Mouse (Mus musculus) embryonic stem cell, embryonic (primary cell): ENCODE data around the gene Ttll1.

Experiments
- CTCF ChIA-PET, 4 experiments: fragments of 300-600 bp in 2 of 4; fragments of 350-600 bp in 2 of 4; sonication (Branson Sonifier 250); formaldehyde crosslinking; loops; one replicate each; lab custom pipeline; 2022; ENCODE audit warnings: inconsistent platforms in 2 of 4; lab: Charles Lee
- POLR2A ChIA-PET, 4 experiments: fragments of 300-600 bp in 2 of 4; fragments of 350-600 bp in 2 of 4; sonication (Branson Sonifier 250); formaldehyde crosslinking; loops; one replicate each; lab custom pipeline; 2022; ENCODE audit warnings: antibody characterized with exemption in 4 of 4, inconsistent platforms in 1 of 4; lab: Charles Lee

Gene Ttll1

DNA sequence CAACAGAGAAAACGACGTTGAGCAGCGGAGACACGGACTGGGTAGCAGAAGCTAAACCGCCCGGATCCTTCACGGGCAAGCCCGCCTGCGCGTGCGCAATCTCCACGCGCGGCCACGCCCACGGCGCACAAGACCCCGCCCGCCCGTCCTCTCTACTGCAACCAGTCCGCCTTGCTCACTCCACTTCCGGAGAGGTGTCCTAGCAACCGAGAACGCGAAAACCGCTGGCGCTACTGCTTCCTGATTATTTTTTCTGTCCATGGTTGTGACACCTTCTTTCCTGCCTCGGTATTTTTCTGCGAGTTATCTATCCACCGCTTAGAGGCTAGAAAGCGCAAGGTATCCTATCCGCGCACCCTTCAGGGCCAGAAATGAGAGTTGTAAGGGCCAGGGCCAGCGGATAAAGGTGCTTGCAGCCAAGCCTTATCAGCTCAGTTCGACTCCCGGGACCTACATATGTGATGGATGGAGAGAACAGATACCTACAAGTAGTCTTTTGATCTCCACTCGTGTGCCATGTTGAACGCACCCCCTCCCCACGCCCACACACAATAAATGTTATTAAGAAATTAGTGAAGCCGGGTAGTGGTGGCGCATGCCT is at the start of gene Ttll1:
TSS of gene Ttll1 (minus strand) at position 89 of the 601 bp plus-strand sequence.
- POLR2A ChIA-PET, result interaction anchor here in 3 of 4 experiments (0.5 to 2.1 kb wide), 13 partner anchors 9 to 1790 kb away, joined by 3 to 17 read pairs (median 3); partner anchors contain the start of gene Poldip3 (in 2 of the 3)
- CTCF ChIA-PET, result interaction anchor here in 3 of 4 experiments (0.5 to 2.3 kb wide), 17 partner anchors 8 to 563 kb away, joined by 3 to 22 read pairs (median 3); no protein-coding TSS in a partner anchor

DNA sequence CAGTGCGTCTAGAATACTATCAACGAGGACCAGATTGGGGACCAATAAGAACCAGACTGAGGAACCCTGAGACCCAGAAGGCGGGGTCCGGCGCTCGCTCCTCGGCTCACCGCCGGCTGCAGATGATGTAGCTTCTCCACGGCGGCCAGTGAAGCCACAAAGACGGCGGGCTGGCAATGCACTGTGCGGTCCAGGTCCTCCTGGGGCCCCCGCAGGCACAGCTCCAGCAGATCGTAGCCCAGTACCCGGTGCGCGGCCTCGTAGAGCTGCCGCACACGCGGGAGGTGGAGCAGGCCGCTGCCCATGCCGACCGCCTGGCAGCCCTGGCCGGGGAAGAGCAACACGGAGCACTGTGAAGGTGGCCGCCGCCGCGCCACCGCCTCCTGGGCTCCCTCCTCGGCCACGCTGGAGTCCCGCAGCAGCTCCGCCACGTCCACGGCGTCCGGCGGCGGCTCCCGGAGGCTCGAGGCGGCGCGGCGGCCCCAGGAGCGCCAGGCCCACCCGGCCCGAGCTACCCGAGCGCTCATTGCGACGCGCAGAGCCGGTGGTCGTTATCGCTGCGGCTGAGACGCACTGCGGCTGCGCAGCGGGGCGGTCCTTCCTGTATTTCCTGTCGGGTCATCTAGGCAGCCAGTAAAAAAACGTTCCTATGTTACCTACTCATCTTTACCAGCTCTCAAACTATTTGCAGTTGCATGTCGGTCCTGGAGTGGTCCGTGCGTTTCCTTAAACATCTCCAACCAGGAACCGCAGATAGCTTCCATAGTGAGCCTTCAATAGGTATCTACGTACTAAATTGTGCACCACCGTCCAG is 44.7 kb upstream of the Ttll1 start:
- CTCF ChIA-PET, result interaction anchor here (0.5 to 1.9 kb wide), 16 partner anchors 9 to 708 kb away, joined by 3 to 6 read pairs (median 4); partner anchors contain the start of genes Mcat (in 2 of the 4) and Bik (in 1 of the 4)
- POLR2A ChIA-PET, result interaction anchor here (0.7 to 3.6 kb wide), 48 partner anchors 8 to 406 kb away, joined by 3 to 22 read pairs (median 5); partner anchors contain the start of genes Mcat (in 4 of the 4), Poldip3 (in 3 of the 4), Tspo (in 3 of the 4) and Bik (in 2 of the 4)

DNA sequence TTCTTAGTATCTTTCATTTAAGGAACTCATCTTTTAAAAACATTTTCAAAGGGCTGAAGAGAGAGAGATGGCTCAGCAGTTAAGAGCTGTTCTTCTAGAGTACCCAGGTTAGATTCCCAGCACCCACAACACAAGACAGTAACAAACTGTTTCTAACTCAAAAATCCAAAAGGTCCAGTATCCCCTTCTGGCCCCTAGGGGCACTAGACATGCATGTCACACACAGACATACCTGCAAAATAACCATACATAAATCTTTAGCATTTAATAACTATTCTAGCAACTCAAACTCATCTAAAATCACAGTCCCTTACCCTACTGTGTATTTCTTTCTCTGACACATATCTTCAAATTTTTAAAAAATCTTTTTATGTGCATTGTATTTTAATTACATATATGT is 43.1 kb upstream of the Ttll1 start:
- CTCF ChIA-PET, result interaction anchor here in 1 of 4 experiments (0.9 kb wide), 1 partner anchor 15 kb away, joined by 3 read pairs; no protein-coding TSS in a partner anchor
- POLR2A ChIA-PET, result interaction anchor here in 3 of 4 experiments (0.6 to 3.6 kb wide), 4 partner anchors 13 to 185 kb away, joined by 4 to 18 read pairs (median 7); no protein-coding TSS in a partner anchor

DNA sequence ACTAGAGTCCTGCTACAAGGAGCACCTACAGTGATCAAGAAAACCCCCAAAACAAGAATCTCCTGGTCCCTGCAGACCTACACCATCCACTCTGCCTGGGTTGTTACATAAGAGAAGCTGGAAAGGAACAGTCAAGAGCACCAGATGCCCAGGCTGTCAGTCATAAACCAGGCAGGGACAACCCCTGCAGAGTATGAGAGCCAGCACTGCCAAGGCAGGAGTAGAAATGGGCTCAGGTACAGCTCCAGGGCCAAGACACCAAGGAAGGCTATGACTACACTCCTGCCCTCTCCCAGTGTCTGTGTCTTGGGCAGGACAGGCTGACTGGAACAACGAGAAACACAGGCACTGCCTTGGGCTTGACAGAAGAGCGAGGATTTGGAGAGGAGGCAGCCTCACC is 39.4 kb upstream of the Ttll1 start:
- CTCF ChIA-PET, result interaction anchor here in 1 of 4 experiments (0.6 kb wide), 1 partner anchor 157 kb away, joined by 3 read pairs; no protein-coding TSS in a partner anchor
- POLR2A ChIA-PET, result interaction anchor here in 1 of 4 experiments (0.5 to 1.3 kb wide), 2 partner anchors 15 to 24 kb away, joined by 3 to 4 read pairs; no protein-coding TSS in a partner anchor

DNA sequence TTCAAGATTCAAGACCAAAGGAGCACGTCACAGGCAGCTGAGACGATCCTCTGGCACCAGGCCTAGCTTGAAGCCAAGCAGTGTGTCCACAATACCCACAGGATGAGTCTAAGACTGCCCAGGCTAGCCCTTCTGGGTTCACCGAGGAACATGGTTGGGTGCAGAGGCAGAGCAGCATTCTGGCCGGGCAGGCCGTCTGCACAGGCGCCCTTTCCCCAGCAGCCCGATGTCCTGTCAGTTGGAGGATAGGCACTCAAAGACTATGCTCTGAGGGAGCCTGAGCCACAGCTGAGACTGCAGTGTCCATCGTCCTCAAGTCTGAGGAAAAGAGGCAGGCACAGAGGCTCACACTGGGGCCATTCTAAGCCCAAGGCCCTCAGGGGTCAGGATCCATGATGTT is 36.5 kb upstream of the Ttll1 start:
- POLR2A ChIA-PET, result interaction anchor here in 2 of 4 experiments (0.6 to 2.7 kb wide), 8 partner anchors 9 to 44 kb away, joined by 3 to 12 read pairs (median 4); no protein-coding TSS in a partner anchor
- CTCF ChIA-PET, result interaction anchor here in 3 of 4 experiments (0.7 to 1.1 kb wide), 3 partner anchors 8 to 215 kb away, joined by 3 read pairs; no protein-coding TSS in a partner anchor

DNA sequence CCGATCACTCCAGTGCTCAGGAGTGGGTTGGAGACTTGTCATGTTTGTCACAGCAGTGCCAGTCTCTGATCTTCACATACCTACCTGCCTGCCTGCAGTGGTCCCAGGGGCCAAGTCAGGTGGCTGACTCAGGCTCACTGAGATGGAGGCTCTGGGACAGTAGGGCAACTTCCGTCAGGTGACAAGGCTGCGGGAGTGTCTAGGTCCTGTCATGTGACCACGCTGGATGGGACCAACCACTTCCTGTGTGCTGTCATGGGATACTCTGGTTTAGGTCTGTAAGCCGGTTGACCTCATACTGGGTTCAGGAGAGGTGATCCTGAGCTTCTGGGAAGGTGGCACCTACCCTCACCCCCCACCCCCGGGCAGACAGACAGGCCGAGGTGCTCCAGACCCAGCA is 35.3 kb upstream of the Ttll1 start:
- POLR2A ChIA-PET, result interaction anchor here in 3 of 4 experiments (0.5 to 4.3 kb wide), 18 partner anchors 9 to 986 kb away, joined by 3 to 21 read pairs (median 3); no protein-coding TSS in a partner anchor
- CTCF ChIA-PET, result interaction anchor here in 2 of 4 experiments (0.7 to 1.1 kb wide), 3 partner anchors 33 to 214 kb away, joined by 3 read pairs; no protein-coding TSS in a partner anchor

DNA sequence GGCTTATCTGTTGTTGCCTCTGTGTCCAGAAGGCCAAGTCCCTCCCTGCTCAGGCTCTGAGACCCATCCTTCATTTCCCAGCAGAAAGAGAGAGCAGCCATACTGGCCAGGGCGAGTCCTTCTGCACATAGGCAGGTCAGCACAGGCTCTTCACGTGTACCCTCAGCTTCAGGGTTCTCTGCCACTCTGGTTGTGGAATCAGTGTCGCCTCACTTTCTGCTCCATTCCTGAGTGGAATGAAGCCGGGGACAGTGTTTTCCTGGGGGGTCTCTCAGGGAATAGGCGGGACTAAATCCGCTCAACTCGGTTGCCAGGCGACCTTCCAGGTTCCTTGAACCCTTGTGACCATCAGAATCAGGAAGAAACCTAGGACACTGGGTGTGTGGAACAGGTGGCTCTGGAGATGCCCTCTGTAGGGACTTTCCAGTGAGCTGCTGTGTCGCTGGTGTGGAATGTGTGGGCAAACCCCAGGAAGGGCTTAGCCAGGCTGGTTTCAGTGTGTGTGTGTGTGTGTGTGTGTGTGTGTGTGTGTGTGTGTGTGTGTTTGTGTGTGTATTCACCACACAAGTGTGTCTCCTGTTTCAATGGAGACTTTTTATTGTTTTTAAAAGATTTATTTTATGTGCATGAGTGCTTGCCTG is 31.1 kb upstream of the Ttll1 start:
- ChIA-PET CTCF (interaction anchor here in 2 of 4 experiments (0.6 kb wide), 2 partner anchors 315 to 556 kb away, joined by 3 read pairs; no protein-coding TSS in a partner anchor), POLR2A (interaction anchor here in 3 of 4 experiments (0.6 to 3.9 kb wide), 6 partner anchors 9 to 533 kb away, joined by 3 to 22 read pairs (median 4); no protein-coding TSS in a partner anchor)

DNA sequence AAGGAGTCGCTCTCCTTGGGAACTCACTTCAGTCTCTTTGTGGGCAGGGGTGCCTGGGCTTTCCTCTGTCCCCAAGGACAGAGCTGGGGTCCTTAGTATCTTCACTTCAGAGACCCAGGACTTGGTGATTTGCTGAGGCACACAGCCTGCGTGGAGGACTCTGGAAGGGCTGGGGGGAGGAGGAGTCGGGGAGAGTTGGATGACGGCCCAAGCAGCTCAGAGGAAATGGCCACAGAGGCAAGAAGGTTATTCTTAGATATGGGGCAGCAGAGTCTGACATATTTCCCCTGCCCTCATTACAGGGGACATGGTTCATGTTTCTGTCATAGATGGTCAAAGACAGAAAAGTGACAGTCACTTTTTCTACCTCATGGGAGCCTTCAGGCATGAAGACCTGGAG is 29.2 kb upstream of the Ttll1 start:
- POLR2A ChIA-PET, result interaction anchor here in 3 of 4 experiments (0.6 to 3.9 kb wide), 3 partner anchors 15 to 92 kb away, joined by 3 to 22 read pairs (median 18); no protein-coding TSS in a partner anchor
- CTCF ChIA-PET, result interaction anchor here in 1 of 4 experiments (0.7 kb wide), 1 partner anchor 42 kb away, joined by 3 read pairs; no protein-coding TSS in a partner anchor

DNA sequence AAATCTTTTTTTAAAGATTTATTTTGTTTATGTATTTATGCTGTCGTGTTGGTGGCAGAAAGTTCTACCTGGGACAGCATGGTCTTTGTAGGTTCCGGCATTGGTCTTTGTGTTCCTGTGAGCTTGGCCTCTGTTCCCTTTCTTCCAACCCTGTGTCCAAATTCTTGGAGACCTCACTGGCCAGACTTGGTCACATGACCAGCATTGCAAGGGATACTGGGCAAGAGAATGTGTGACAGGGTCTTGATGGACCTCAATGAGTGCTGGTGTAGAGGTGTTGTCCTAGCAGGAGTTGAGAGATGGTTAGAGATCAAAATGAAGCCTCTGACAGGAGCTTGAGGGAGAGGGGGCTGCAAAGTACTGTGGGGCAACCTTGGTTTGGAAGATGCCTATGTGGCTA is 28.2 kb upstream of the Ttll1 start:
- CTCF ChIA-PET, result interaction anchor here in 1 of 4 experiments (1.0 kb wide), 1 partner anchor 9 kb away, joined by 3 read pairs; no protein-coding TSS in a partner anchor
- POLR2A ChIA-PET, result interaction anchor here in 2 of 4 experiments (3.2 to 3.9 kb wide), 2 partner anchors 17 kb away, joined by 18 to 22 read pairs; no protein-coding TSS in a partner anchor

DNA sequence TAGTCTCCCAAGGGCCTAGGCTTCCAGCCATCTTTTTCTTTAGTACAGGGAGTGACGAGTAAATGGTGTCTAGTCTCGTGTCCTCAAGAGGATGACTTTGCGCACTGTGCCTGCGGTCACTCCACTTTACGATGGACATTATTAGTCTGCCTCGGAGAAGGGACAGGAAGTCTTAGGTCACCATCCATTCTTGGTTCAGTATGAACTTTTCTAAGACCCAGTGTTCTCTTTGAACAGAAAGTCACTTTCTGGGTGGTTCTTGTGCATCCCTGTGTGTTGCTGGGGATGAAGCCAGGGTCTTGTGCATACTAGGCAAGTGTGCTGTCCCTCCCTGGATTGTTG is 25.2 kb upstream of the Ttll1 start:
- POLR2A ChIA-PET, result interaction anchor here in 3 of 4 experiments (0.5 to 3.5 kb wide), 23 partner anchors 8 to 427 kb away, joined by 3 to 21 read pairs (median 4); partner anchors contain the start of genes Bik (in 2 of the 3), Poldip3 (in 2 of the 3), Scube1 (in 1 of the 3) and Ttll12 (in 1 of the 3)
- CTCF ChIA-PET, result interaction anchor here in 3 of 4 experiments (0.6 to 1.6 kb wide), 10 partner anchors 12 to 357 kb away, joined by 3 to 5 read pairs (median 3); no protein-coding TSS in a partner anchor

DNA sequence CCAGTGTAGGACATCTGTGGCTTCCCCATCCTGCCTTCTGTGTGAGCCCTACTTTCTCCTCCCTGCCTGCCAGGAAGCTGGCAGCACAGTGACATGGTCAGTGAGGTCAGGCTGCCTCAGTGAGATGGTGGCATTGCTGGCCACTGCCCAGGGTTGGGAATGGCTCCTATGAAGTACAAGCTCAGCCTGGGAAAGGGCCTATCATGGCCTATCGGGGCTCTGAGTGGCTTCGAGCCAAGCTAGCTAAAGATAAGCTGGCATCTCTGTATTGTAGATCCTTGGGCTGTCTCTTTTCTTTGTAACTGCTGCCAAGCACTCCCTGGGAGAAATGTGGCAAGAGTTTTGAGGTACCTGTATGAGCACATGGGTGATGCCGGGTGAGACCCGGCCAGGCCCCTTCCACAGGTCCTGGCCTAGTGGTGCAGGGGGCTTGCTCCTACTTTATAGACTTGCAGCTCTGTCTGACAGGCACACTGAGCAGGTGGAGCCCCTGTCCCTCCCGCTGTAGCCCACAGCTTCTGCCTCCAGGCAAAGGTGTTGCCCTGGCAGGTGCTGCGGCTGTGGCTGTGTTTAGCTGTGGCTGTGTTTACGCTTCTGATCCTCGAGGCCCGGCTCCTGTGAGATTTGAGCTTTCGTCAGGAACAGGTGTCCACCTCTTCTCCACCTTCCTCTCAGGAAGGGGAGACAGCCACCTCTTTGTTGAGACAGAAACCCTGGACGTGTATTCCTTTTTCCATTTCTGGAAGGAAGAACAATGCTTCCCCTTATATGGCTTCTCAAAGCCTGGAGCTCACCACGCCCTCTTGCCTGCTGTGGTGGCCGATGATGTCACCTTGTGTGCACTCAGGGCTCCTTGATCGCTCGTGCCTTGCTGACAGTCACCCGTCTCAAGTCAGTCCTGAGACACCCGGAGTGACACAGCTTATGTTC is 24.5 kb upstream of the Ttll1 start:
- CTCF ChIA-PET, result interaction anchor here (0.6 to 1.6 kb wide), 11 partner anchors 11 to 540 kb away, joined by 3 to 5 read pairs (median 3); no protein-coding TSS in a partner anchor

DNA sequence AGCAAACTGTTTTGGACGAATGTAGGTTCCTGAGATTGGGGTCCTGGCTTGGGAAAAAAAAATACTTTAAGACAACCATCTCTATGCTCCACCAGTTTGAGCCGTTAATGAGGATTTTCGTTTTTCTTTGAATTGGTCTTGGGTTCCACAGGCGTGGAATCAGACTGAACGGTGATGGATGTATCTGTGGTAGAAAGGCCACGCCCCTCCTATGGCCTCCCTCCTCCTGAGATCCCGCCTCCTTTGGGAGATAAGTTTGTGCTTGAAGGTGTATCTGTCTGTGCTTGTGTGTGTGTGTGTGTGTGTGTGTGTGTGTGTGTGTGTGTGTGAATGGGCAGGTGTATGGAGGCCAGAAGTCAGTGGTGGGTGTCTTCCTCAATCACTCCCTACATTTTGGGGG is 21.9 kb upstream of the Ttll1 start:
- CTCF ChIA-PET, result interaction anchor here in 1 of 4 experiments (1.5 kb wide), 1 partner anchor 32 kb away, joined by 3 read pairs; no protein-coding TSS in a partner anchor

More for the DNA sequence above, 24.5 kb upstream of the Ttll1 start:
- POLR2A ChIA-PET, result interaction anchor here in 3 of 4 experiments (0.5 to 3.5 kb wide), 30 partner anchors 8 to 426 kb away, joined by 3 to 21 read pairs (median 4); partner anchors contain the start of genes Poldip3 (in 3 of the 3), Bik (in 2 of the 3), Scube1 (in 1 of the 3) and Ttll12 (in 1 of the 3)

DNA sequence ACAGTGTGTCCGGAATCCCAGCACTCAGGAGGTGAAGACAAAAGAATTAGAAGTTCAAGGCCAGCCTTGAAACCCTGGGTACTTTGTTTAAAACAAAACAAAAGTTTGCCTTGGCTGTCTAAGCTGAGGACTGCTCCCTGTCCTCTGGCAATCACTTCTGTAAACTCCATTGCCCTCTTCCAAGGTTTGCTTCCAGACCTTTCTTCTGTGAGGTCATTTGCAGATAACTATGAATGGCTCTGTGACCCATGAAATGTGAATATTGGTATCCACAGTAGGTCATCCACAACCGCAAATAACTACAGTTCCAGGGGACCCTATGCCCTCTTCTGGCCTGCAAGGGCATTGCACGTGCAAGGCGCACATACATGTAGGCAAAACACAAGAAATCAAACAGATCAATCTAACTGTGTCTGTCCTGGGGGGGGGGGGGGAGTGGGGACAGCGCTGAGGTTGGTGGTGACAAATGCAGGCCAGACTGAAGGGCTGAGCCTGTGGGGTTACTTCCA is 21.3 kb upstream of the Ttll1 start:
- POLR2A ChIA-PET, result no interaction called here

More for the DNA sequence above, 21.9 kb upstream of the Ttll1 start:
- POLR2A ChIA-PET, result interaction anchor here in 2 of 4 experiments (1.2 to 3.5 kb wide), 4 partner anchors 12 to 383 kb away, joined by 3 to 21 read pairs (median 6); partner anchors contain the start of gene Poldip3 (in 1 of the 2)

DNA sequence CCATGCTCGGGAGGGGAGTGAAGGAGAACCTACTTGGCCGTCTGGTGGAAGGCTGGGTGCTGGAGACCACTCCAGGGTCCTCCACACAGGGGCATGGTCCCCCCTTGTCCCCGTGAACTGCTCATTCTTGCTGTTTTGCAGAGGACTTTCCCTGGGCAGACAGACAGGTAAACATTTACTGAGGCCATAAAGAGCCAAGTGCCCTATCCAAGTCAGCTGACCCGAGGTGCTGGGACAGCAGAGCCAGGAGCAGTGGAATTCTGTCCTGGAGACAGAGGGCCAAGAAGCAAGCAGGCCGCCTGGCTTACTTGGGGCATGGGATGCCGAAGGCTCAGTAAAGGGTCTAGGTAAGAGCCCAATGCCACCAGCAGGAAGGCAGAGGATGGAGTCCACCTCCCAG is 20.0 kb upstream of the Ttll1 start:
- ChIA-PET CTCF (interaction anchor here in 3 of 4 experiments (0.6 to 1.2 kb wide), 7 partner anchors 11 to 1640 kb away, joined by 3 to 13 read pairs (median 3); no protein-coding TSS in a partner anchor), POLR2A (interaction anchor here in 2 of 4 experiments (0.6 to 4.0 kb wide), 4 partner anchors 15 to 279 kb away, joined by 3 to 10 read pairs (median 3); partner anchors contain the start of gene A4galt (in 1 of the 2))

More for the DNA sequence above, 21.3 kb upstream of the Ttll1 start:
- CTCF ChIA-PET, result interaction anchor here in 2 of 4 experiments (0.6 to 1.2 kb wide), 3 partner anchors 75 to 1468 kb away, joined by 3 read pairs; no protein-coding TSS in a partner anchor

DNA sequence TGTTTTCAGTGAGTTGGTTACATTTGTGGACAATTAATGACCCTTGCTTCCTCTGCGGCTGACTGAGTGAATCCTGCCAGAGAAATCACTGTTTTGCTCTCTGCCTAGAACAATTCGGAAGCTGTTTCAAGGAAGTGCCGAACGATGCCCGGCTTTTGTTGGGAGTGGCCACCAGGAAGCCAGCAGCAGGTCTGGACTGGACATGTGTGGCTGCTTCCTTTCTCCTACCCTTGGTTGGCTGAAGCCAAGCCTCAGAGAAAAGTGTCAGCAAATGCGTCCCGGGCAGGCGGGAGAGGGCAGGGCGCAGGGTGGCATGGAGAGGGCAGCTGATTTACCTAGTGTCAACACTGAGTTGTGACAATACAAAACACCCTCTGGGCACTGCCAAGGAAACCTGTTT is 19.5 kb upstream of the Ttll1 start:
- POLR2A ChIA-PET, result interaction anchor here in 3 of 4 experiments (0.6 to 4.0 kb wide), 7 partner anchors 16 to 380 kb away, joined by 3 to 10 read pairs (median 3); partner anchors contain the start of gene A4galt (in 1 of the 3)
- CTCF ChIA-PET, result interaction anchor here in 3 of 4 experiments (0.5 to 1.2 kb wide), 7 partner anchors 21 to 1331 kb away, joined by 3 to 13 read pairs (median 3); no protein-coding TSS in a partner anchor
